ENCODE assay signal across 11 mouse cellular contexts in the genomic region with DNA sequence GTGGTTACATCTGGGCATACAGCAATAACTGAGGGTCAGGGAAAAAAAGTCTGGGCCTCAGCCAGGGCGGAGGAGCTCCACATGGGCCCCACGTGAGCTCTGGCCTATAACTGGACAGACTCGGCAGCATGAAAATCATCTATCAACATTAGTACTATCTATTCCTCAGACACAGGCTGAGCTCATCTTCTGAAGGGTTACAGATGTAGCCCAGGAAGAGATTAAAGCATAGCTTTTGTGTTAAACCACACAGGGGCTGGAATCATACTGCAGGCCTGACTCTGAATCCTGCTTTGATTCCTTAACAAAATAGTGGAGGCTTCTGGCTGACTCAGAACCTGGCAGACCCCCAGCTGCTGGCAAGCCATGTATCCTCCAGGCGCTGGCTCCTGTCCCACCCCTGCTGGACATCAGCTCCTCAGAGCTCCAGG. TPM values are rescaled to one million over a fixed set of nuclear protein-coding genes. Genes with fewer than 3 reads are reported as not detected.
A peak's percentile ranks its signal among the peaks of the same experiment; 100 is the strongest.
DNase-seq lines count a peak whose midpoint lies in the region; ATAC-seq and TF ChIP-seq lines count a peak whose summit lies in the region.
"Had no signal": no experiment of that assay in that cellular context is flagged by ENCODE, and none has a peak within 500 bp of the region (broad histone marks: within the 10 kb centered on the region; RNA-seq: fewer than 3 reads in every experiment).

No protein-coding gene starts in this region.

- H3K4me2 ChIP-seq in limb, embryonic 14.5 days (replicated peaks; ENCODE audit: low read depth, low read length, severe bottlenecking), result no peak overlapping the region
- no peak overlapping the region for H3K4me2 ChIP-seq in liver, embryonic 12.5 days

- peaks cover 55% of the 10 kb centered on the region for H3K36me3 ChIP-seq in limb, embryonic 14.5 days (ENCODE audit: control insufficient read depth, insufficient read depth, low read length)
- peaks cover 64% of the 10 kb centered on the region for H3K36me3 ChIP-seq in limb, embryonic 10.5 days
- no peaks in the 10 kb centered on the region for H3K36me3 ChIP-seq in heart, adult 2 months (ENCODE audit: control insufficient read depth, insufficient read depth, low read length)
- peaks cover 14% of the 10 kb centered on the region for H3K36me3 ChIP-seq in liver, embryonic 12.5 days

- intact Hi-C loops in heart, adult 2 months (cut with DNase I), result no loop called here

- DNase-seq in limb, embryonic 14.5 days (ENCODE audit: low spot score), result peak; percentile 27
- no peak for DNase-seq in limb, embryonic 10.5 days (ENCODE audit: low spot score)
- peak; percentile 87 for DNase-seq in adrenal gland, postnatal 25 days
- peak; percentile 61 to 73 for DNase-seq in heart, adult 2 months
- DNase-seq in lung, postnatal 36 days, result peak; percentile 59
- no peak for DNase-seq in layer of hippocampus, postnatal 25 days (ENCODE audit: extremely low spot score in 1 of 2, low spot score in 1 of 2)
- DNase-seq in yolk sac, embryonic 10.5 days (ENCODE audit: low spot score), result no peak

- H3K4me1 ChIP-seq in limb, embryonic 14.5 days (ENCODE audit: control insufficient read depth, insufficient read depth, low read length), result 0 out of 2 replicates have a peak, but pooled peaks cover 2% of the 10 kb centered on the region
- no peaks in the 10 kb centered on the region for H3K4me1 ChIP-seq in limb, embryonic 10.5 days
- H3K4me1 ChIP-seq in heart, adult 2 months (ENCODE audit: control insufficient read depth, insufficient read depth, low read length), result peaks cover 4% of the 10 kb centered on the region; the same call in 1 of the 2 replicates
- H3K4me1 ChIP-seq in liver, embryonic 12.5 days, result no peaks in the 10 kb centered on the region

- no peak overlapping the region for H3K9ac ChIP-seq in limb, embryonic 14.5 days (ENCODE audit: low read depth, low read length, severe bottlenecking)
- H3K9ac ChIP-seq in heart, adult 2 months (ENCODE audit: low read depth, low read length), result no peak overlapping the region
- no peak overlapping the region for H3K9ac ChIP-seq in liver, embryonic 12.5 days

- WGBS in limb, embryonic 14.5 days, result 60% methylated on average over 4 of the region's 4 CpGs
- 91% methylated on average over 4 of the region's 4 CpGs for WGBS in limb, embryonic 10.5 days
- WGBS in heart, adult 2 months, result 60% methylated on average over 4 of the region's 4 CpGs
- WGBS in liver, embryonic 12.5 days (ENCODE audit: insufficient replicate concordance), result 78% methylated on average over 4 of the region's 4 CpGs

- 0 out of 2 replicates have a peak, but pooled peaks have one; percentile 3 for TF ChIP-seq CTCF in heart, adult 2 months (IDR thresholded peaks at IDR 0.05)

- no peak for TF ChIP-seq POLR2A in limb, embryonic 14.5 days (IDR thresholded peaks at IDR 0.05; ENCODE audit: borderline replicate concordance, extremely low read depth, insufficient read depth, insufficient read length)
- TF ChIP-seq POLR2A in heart, adult 2 months (IDR thresholded peaks at IDR 0.05; ENCODE audit: insufficient read depth, low read depth, low read length), result no peak

- H3K27ac ChIP-seq in limb, embryonic 14.5 days (replicated peaks; ENCODE audit: low read depth, low read length), result no peak overlapping the region; the same call in 1 of the 2 replicates
- no peak overlapping the region for H3K27ac ChIP-seq in limb, embryonic 10.5 days
- no peak overlapping the region for H3K27ac ChIP-seq in heart, adult 2 months
- no peak overlapping the region for H3K27ac ChIP-seq in liver, embryonic 12.5 days

- no peak for ATAC-seq in limb, embryonic 14.5 days (ENCODE audit: low FRiP score, low read depth)
- ATAC-seq in liver, embryonic 12.5 days, result no peak

- no peaks in the 10 kb centered on the region for H3K79me2 ChIP-seq in heart, adult 2 months (replicated peaks; ENCODE audit: control insufficient read depth, insufficient read depth, low read length)

- TF ChIP-seq EP300 in heart, adult 2 months (IDR thresholded peaks at IDR 0.05; ENCODE audit: insufficient read depth, low read depth, low read length), result no peak

- no peaks in the 10 kb centered on the region for H3K27me3 ChIP-seq in limb, embryonic 14.5 days (ENCODE audit: control insufficient read depth, insufficient read depth, low read length)
- H3K27me3 ChIP-seq in limb, embryonic 10.5 days (ENCODE audit: low read depth, poor library complexity, severe bottlenecking), result no peaks in the 10 kb centered on the region
- no peaks in the 10 kb centered on the region for H3K27me3 ChIP-seq in heart, adult 2 months (ENCODE audit: control insufficient read depth, insufficient read depth, low read length)
- no peaks in the 10 kb centered on the region for H3K27me3 ChIP-seq in liver, embryonic 12.5 days (replicated peaks)

- H3K9me3 ChIP-seq in limb, embryonic 14.5 days (ENCODE audit: control insufficient read depth, low read length), result no peaks in the 10 kb centered on the region
- H3K9me3 ChIP-seq in limb, embryonic 10.5 days (replicated peaks), result no peaks in the 10 kb centered on the region
- no peaks in the 10 kb centered on the region for H3K9me3 ChIP-seq in liver, embryonic 12.5 days (replicated peaks)

- no peak overlapping the region for H3K4me3 ChIP-seq in limb, embryonic 14.5 days (replicated peaks; ENCODE audit: low read length)
- no peak overlapping the region for H3K4me3 ChIP-seq in limb, embryonic 10.5 days
- H3K4me3 ChIP-seq in heart, adult 2 months, result no peak overlapping the region
- H3K4me3 ChIP-seq in liver, embryonic 12.5 days, result no peak overlapping the region
- H3K4me3 ChIP-seq: erythroblast, embryonic 14.5 days had no signal

RNA-seq across cellular contexts. Expression of a gene that starts 7.4 kb away (rescaled TPM):
- polyA plus RNA-seq in limb, embryonic 14.5 days (2012; rRNA removed), result 1.9 and 2.2 TPM in 2 replicates
- 1.4 and 1.8 TPM in 2 replicates for polyA plus RNA-seq in limb, embryonic 14.5 days (2014; fragmentation: Nextera tagmentation; extraction: Ambion mirVana)
- polyA plus RNA-seq in limb, embryonic 10.5 days (2016; fragmentation: Nextera tagmentation; extraction: Ambion mirVana), result not detected in 2 replicates
- total RNA-seq in adrenal gland, postnatal 25 days (2021), result 0.76 and 0.79 TPM in 2 replicates
- 1 to 10 TPM; 1.0 to 2.5 TPM for total RNA-seq in heart, adult 2 months (2021)
- polyA plus RNA-seq in heart, adult 2 months (2012; rRNA removed), result 0.67 and 1.4 TPM in 2 replicates
- 1 to 10 TPM; 1.7 to 2.1 TPM for total RNA-seq in layer of hippocampus, postnatal 25 days (2021)
- polyA plus RNA-seq in liver, embryonic 12.5 days (2016; fragmentation: Nextera tagmentation; extraction: Ambion mirVana), result 0.10 TPM in 1 of 2 replicates, not detected in the other
- polyA plus RNA-seq: erythroblast, embryonic 14.5 days had no signal

RNA-seq across cellular contexts. Expression of a gene that starts 22.8 kb away (rescaled TPM):
- 0.70 and 0.73 TPM in 2 replicates for polyA plus RNA-seq in limb, embryonic 14.5 days (2012; rRNA removed)
- polyA plus RNA-seq in limb, embryonic 14.5 days (2014; fragmentation: Nextera tagmentation; extraction: Ambion mirVana), result 0.80 and 1.1 TPM in 2 replicates
- polyA plus RNA-seq in limb, embryonic 10.5 days (2016; fragmentation: Nextera tagmentation; extraction: Ambion mirVana), result not detected in 2 replicates
- not detected in 2 replicates for total RNA-seq in adrenal gland, postnatal 25 days (2021)
- total RNA-seq in heart, adult 2 months (2021), result not detected
- not detected in 2 replicates for polyA plus RNA-seq in heart, adult 2 months (2012; rRNA removed)
- not detected for total RNA-seq in layer of hippocampus, postnatal 25 days (2021)
- polyA plus RNA-seq in liver, embryonic 12.5 days (2016; fragmentation: Nextera tagmentation; extraction: Ambion mirVana), result not detected in 2 replicates
- total RNA-seq: MEL had no signal
- polyA plus RNA-seq: erythroblast, embryonic 14.5 days; liver, embryonic 16.5 days had no signal

Comparison
In these comparisons a context has a peak if more than half of its experiments do, and no peak if none do; other contexts are left out.
1. DNase-seq: peak in limb, embryonic 14.5 days (single experiment), adrenal gland, postnatal 25 days (single experiment), heart, adult 2 months (2 of 2) and lung, postnatal 36 days (single experiment); none in limb, embryonic 10.5 days (single experiment), layer of hippocampus, postnatal 25 days (0 of 2) and yolk sac, embryonic 10.5 days (single experiment).